Mouse (Mus musculus): ENCODE measurements around the gene Gm20388. TPM values are rescaled to one million over a fixed set of nuclear protein-coding genes. Genes with fewer than 3 reads are reported as not detected.

Gm20388 gene
- polyA plus RNA-seq, 1 experiment from 2014 or later: not detected

DNA sequence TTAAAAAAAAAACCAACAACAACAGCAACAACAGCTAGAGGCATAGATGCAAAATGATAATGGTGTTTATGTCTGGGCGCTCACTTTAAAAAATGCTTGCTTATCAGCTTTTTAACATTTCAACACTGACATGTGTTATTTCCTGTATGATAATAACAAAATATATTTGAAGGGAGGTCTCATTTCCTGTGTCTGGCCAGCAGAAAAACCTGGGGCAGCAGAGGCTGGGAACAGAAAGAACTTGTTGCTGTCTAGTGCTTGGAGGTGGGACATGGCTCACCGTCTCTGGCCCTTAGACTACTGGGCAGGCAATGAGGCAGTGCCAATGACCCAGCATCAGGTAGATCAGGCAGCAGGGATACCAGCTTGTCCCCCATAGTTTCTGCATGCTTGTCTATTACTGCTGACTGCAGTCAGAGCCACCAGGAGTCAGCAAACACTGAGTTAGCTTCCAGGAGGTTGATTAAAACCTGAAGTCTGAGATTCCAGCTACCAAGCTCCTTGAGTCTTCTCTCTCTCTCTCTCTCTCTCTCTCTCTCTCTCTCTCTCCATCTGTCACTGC, 3203.3 kb downstream of the Gm20388 start:
- peak overlapping the region; percentile 51; the same call in 1 of the 2 replicates for H3K27ac ChIP-seq
- 16% methylated on average over 2 of the region's 2 CpGs for WGBS (ENCODE audit: insufficient replicate concordance)
- H3K9me3 ChIP-seq (replicated peaks): no peaks in the 10 kb centered on the region
- no peak overlapping the region for H3K4me3 ChIP-seq
- H3K4me1 ChIP-seq: peaks cover 57% of the 10 kb centered on the region
- no peak for ATAC-seq
- H3K9ac ChIP-seq: 0 out of 2 replicates have a peak overlapping the region, but pooled peaks have one; percentile 12
- H3K4me2 ChIP-seq: no peak overlapping the region
- peaks cover 36% of the 10 kb centered on the region for H3K27me3 ChIP-seq (replicated peaks)
- H3K36me3 ChIP-seq: no peaks in the 10 kb centered on the region

DNA sequence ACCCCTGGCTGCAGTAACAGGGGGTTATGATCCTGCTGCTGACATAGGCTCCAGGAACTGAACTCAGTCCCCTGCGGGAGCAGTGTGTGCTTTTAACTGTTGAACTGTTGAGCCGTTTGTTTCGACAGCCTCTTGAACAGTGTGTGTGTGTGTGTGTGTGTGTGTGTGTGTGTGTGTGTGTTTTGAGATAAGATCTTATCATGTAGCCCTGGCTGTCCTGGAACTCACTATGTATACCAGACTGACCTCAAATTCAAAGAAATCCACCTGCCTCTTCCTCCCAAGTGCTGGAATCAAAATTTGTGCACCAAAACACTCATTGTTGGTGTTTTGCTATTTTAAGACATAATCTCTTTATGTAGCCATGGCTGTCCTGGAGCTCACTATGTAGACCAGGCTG, 3204.0 kb downstream of the Gm20388 start:
- Histone ChIP-seq H3K4me3 (no peak overlapping the region), H3K36me3 (no peaks in the 10 kb centered on the region), H3K9ac (0 out of 2 replicates have a peak overlapping the region, but pooled peaks have one; percentile 12), H3K4me2 (no peak overlapping the region), H3K27me3 (replicated peaks) (peaks cover 42% of the 10 kb centered on the region), H3K27ac (peak overlapping the region; percentile 51; the same call in 1 of the 2 replicates), H3K4me1 (peaks cover 62% of the 10 kb centered on the region), H3K9me3 (replicated peaks) (no peaks in the 10 kb centered on the region)
- ATAC-seq: no peak
- 8% methylated on average over 3 of the region's 3 CpGs for WGBS (ENCODE audit: insufficient replicate concordance)

DNA sequence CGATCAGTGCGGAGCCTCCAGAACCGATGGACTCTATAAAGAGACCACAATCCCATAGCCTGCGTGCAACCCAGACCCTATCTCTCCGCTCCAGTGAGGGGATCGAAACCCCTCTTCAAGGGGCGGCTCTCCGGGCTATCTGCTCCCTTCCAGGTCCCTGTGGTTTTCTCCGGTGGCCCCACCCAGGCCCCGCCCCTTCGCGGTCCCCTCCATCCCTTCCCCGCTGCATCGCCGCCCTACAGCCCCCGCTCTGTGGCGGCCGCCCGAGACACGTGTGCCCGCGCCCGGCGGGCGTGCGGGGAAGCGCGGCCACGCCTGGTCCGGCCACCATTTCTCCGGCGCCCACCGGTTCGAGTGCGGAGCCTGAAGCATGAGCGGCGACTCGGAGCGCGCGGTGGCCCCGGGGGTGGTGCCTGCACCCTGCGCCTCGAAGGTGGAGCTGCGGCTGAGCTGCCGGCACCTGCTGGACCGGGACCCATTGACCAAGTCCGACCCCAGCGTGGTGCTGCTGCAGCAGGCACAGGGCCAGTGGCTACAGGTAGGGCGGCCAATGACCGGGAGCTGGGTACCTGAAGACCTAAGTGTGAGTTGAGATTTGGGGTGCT, 3206.6 kb downstream of the Gm20388 start, which contains the start of gene Cpne7:
Gene Cpne7, plus strand, starts transcription at position 248 of the 605 bp plus-strand sequence.
- peaks cover 50% of the 10 kb centered on the region for H3K27me3 ChIP-seq (replicated peaks)
- WGBS (ENCODE audit: insufficient replicate concordance): 1% methylated on average over 51 of the region's 51 CpGs

DNA sequence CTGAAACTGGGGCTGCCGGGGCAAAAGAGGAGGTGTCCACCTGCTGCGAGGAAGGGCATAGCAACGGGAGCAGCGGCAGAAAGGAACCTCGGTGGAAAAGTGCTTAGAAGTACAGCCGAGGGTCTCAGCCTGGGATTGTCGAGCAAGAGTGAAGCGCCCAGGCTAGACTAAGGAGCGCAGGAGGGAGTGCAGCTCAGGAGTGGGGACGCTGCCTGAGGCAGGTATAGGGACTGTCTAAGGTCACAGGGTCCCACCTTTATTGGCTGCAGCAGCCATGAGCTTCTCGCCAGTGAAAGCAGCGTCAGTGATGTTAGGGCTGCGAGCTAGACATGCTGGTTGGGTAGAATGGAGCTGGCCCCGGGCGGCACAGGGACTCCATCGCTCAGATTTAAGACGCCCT, 3207.1 kb downstream of the Gm20388 start:
- peaks cover 55% of the 10 kb centered on the region for H3K27me3 ChIP-seq (replicated peaks)
- H3K36me3 ChIP-seq: no peaks in the 10 kb centered on the region
- H3K4me1 ChIP-seq: peaks cover 55% of the 10 kb centered on the region
- peak overlapping the region; percentile 64 for H3K4me3 ChIP-seq
- peak overlapping the region; percentile 60 for H3K9ac ChIP-seq
- H3K4me2 ChIP-seq: peak overlapping the region; percentile 98
- WGBS (ENCODE audit: insufficient replicate concordance): 3% methylated on average over 17 of the region's 17 CpGs
- H3K9me3 ChIP-seq (replicated peaks): no peaks in the 10 kb centered on the region
- H3K27ac ChIP-seq: no peak overlapping the region
- no peak for ATAC-seq

More for the DNA sequence above, 3206.6 kb downstream of the Gm20388 start, which contains the start of gene Cpne7:
- Histone ChIP-seq H3K4me1 (peaks cover 55% of the 10 kb centered on the region), H3K36me3 (no peaks in the 10 kb centered on the region), H3K9me3 (replicated peaks) (no peaks in the 10 kb centered on the region), H3K4me2 (peak within 1 kb of the TSS; percentile 98), H3K27ac (no peak within 1 kb of the TSS), H3K4me3 (peak within 1 kb of the TSS; percentile 64), H3K9ac (peak within 1 kb of the TSS; percentile 60)
- peak; percentile 77 for ATAC-seq

DNA sequence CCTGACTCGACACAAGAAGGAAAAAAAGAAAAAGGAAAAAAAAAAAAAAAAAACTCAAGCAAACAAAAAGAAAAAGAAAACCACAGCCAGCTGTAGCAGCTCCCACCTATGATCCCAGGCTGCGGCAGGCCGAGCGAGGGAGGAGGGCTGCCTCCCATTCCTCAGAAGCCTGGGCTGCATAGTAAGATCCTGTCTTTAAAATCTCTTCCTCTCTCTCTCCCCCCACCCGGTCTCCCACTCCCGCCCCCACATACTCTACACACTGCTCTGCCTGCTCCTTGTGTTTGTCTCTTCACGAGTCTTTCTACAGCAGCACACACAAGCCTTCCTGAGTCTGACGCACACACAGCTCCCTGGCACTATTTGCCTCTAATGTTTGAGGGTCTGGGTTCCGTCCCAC, 3211.4 kb downstream of the Gm20388 start:
- no peaks in the 10 kb centered on the region for H3K36me3 ChIP-seq
- WGBS (ENCODE audit: insufficient replicate concordance): 56% methylated on average over 9 of the region's 9 CpGs
- H3K27me3 ChIP-seq (replicated peaks): peaks cover 76% of the 10 kb centered on the region
- H3K4me3 ChIP-seq: no peak overlapping the region
- ATAC-seq: no peak
- no peak overlapping the region for H3K27ac ChIP-seq
- H3K4me1 ChIP-seq: peaks cover 32% of the 10 kb centered on the region
- H3K4me2 ChIP-seq: no peak overlapping the region
- no peak overlapping the region for H3K9ac ChIP-seq
- H3K9me3 ChIP-seq (replicated peaks): no peaks in the 10 kb centered on the region

DNA sequence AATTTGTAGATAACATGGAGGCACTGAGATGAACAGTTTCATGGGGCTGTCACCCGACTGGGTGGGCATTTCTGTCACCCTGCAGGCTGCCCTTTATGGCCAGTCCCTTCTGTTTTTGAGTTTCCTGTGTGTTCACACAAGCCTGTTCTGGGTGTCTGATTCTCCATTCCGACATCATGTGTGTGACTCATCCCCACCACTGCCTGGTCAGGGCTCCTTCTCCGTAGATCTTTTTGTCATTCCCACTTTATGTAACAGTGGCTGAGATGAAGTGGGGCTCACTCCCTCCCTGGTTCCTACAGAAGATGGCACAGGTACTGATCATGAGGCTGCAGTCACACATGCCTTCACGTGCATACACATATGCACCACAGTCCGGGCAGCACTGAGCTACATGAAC, 3212.0 kb downstream of the Gm20388 start:
- no peak for ATAC-seq
- peaks cover 26% of the 10 kb centered on the region for H3K4me1 ChIP-seq
- H3K27me3 ChIP-seq (replicated peaks): peaks cover 76% of the 10 kb centered on the region
- no peak overlapping the region for H3K4me3 ChIP-seq
- no peaks in the 10 kb centered on the region for H3K9me3 ChIP-seq (replicated peaks)
- H3K36me3 ChIP-seq: no peaks in the 10 kb centered on the region
- H3K4me2 ChIP-seq: no peak overlapping the region
- WGBS (ENCODE audit: insufficient replicate concordance): 71% methylated on average over 5 of the region's 5 CpGs
- no peak overlapping the region for H3K27ac ChIP-seq
- no peak overlapping the region for H3K9ac ChIP-seq

DNA sequence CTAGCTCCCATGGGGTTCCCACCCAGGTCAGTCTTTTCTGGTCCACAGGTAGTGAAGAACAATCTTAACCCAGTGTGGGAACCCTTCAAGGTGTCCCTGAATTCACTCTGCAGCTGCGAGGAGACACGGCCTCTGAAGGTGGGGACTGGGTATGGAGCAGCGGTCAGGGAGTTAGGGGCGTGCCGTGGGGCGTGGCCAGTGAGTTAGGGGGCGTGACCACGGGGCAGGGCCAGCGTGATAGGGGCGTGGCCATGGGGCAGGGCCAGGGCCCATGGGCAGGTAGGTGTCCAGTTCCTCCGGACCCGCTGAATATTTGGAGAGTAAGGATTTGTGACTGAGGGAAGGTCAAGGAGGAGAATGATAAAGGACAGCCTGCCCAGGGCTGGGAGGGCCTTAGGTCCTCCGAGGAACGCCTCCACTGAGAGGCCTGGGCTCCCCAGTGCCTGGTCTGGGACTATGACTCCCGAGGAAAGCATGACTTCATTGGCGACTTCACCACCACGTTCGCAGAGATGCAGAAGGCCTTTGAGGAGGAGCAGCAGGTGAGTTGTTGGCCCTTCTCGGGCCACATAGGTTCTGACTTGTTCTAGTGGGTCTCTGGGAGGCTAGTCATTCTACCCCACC, 3215.7 kb downstream of the Gm20388 start:
- Histone ChIP-seq H3K4me3 (0 out of 2 replicates have a peak overlapping the region, but pooled peaks have one; percentile 3), H3K27me3 (replicated peaks) (peaks cover 85% of the 10 kb centered on the region), H3K9ac (no peak overlapping the region), H3K9me3 (replicated peaks) (no peaks in the 10 kb centered on the region), H3K27ac (no peak overlapping the region), H3K4me2 (peak overlapping the region; percentile 36), H3K4me1 (peaks cover 9% of the 10 kb centered on the region), H3K36me3 (no peaks in the 10 kb centered on the region)
- 11% methylated on average over 19 of the region's 19 CpGs for whole genome bisulfite sequencing (ENCODE audit: insufficient replicate concordance)
- peak; percentile 74 for ATAC-seq

DNA sequence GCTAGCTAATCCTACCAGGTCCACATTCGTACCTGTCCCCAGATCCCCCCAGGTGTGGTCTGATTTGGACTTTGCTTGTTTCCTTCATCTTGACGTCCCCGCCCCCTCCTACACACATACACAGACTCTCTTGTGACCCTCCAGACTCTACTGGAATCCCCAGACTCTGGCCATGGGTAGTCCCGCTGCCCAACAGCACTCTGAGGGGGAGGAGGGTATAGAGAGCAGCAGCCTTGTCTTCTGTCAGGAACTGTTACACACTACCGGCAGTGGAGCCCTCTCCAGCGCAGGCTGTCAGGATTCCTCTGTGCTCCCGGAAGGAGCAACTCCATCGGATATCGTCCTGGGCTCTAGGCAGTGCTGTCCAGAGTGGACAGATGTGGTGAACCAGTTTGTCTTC, 3220.4 kb downstream of the Gm20388 start:
- peaks cover 7% of the 10 kb centered on the region for H3K4me1 ChIP-seq
- H3K4me3 ChIP-seq: no peak overlapping the region
- H3K4me2 ChIP-seq: no peak overlapping the region
- no peaks in the 10 kb centered on the region; the same call in 1 of the 2 replicates for H3K36me3 ChIP-seq
- peaks cover 63% of the 10 kb centered on the region for H3K27me3 ChIP-seq (replicated peaks)
- peaks cover 4% of the 10 kb centered on the region; the same call in 1 of the 2 replicates for H3K9me3 ChIP-seq (replicated peaks)
- no peak overlapping the region for H3K9ac ChIP-seq
- H3K27ac ChIP-seq: no peak overlapping the region
- WGBS (ENCODE audit: insufficient replicate concordance): 48% methylated on average over 9 of the region's 9 CpGs
- no peak for ATAC-seq

DNA sequence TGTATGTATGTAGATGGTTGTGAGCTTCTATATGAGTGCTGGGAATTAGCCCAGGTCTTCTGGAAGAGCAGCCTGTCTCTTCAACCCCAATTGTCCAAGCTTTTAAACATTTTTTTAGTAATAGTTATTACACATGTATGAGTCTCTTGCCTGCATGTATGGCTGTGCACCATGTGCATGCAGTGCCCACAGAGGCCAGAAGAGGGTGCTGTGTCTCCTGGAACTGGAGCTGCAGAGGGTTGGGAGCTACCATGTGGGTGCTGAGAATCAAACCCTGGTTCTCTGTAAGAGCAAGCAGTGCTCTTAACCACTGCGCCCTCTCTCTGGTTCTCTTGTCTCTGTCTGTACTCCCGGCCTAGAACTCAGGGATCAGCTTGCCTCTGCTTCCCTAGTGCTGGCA, 3222.3 kb downstream of the Gm20388 start:
- peaks cover 49% of the 10 kb centered on the region for H3K27me3 ChIP-seq (replicated peaks)
- no peak overlapping the region for H3K4me3 ChIP-seq
- WGBS (ENCODE audit: insufficient replicate concordance): 87% methylated on average over 2 of the region's 2 CpGs
- no peak for ATAC-seq
- H3K27ac ChIP-seq: no peak overlapping the region
- no peak overlapping the region for H3K9ac ChIP-seq
- no peaks in the 10 kb centered on the region; the same call in 1 of the 2 replicates for H3K36me3 ChIP-seq
- H3K4me1 ChIP-seq: no peaks in the 10 kb centered on the region
- peaks cover 4% of the 10 kb centered on the region; the same call in 1 of the 2 replicates for H3K9me3 ChIP-seq (replicated peaks)
- no peak overlapping the region for H3K4me2 ChIP-seq

DNA sequence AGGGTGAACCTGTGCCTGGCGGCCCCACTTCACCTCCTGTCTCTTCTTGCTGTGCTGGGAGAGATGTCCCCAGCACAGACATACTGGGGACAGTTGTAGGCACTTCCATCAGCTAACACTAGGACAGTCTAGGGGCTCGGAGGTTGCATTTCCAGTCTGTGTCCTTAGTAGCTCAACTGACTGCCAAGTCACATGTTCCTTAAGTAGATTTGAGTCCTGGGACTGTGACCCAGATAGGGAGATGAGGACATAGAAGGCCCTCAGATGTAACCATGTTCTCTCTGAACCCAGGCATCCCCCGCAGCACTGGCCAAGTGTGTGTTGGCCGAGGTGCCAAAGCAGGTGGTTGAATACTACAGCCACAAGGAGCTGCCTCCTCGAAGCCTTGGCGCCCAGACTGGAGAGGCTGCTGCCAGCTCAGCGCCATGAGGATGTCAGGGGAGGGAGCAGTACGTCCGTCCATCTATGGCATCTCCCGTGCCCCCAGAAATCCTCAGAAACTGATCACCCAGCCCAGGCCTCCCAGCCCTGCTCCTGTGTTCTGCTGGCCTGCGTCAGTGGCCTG, 3223.6 kb downstream of the Gm20388 start:
- H3K4me1 ChIP-seq: no peaks in the 10 kb centered on the region
- H3K36me3 ChIP-seq: no peaks in the 10 kb centered on the region; the same call in 1 of the 2 replicates
- peaks cover 4% of the 10 kb centered on the region; the same call in 1 of the 2 replicates for H3K9me3 ChIP-seq (replicated peaks)
- no peak overlapping the region for H3K9ac ChIP-seq
- no peak for ATAC-seq
- peaks cover 37% of the 10 kb centered on the region for H3K27me3 ChIP-seq (replicated peaks)
- no peak overlapping the region for H3K4me3 ChIP-seq
- 68% methylated on average over 11 of the region's 11 CpGs for WGBS (ENCODE audit: insufficient replicate concordance)
- no peak overlapping the region for H3K4me2 ChIP-seq
- no peak overlapping the region for H3K27ac ChIP-seq

DNA sequence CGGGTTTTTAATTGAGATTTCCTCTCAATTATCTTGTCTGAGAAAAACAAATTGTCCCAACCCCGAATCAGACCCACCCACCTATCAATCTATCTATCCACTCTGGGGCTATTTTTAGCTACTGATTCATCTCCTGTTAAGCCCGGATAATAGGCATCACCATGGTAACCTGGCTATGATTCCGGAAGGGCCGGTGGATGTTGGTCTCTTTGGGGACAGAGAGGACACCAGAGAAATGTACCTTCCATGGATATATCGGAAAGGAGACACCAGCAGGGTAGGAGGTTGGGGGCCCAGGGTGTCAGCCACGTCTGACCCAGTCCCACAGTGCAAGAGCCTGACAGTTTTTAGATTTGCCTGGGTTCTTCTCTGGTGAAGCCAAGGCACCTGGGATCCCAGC, 3224.8 kb downstream of the Gm20388 start:
- Histone ChIP-seq H3K4me1 (peaks cover 4% of the 10 kb centered on the region; the same call in 1 of the 2 replicates), H3K36me3 (no peaks in the 10 kb centered on the region; the same call in 1 of the 2 replicates), H3K9me3 (replicated peaks) (peaks cover 4% of the 10 kb centered on the region; the same call in 1 of the 2 replicates), H3K9ac (no peak overlapping the region), H3K27ac (no peak overlapping the region), H3K27me3 (replicated peaks) (peaks cover 25% of the 10 kb centered on the region), H3K4me2 (no peak overlapping the region), H3K4me3 (no peak overlapping the region)
- no peak for ATAC-seq
- WGBS (ENCODE audit: insufficient replicate concordance): 41% methylated on average over 7 of the region's 7 CpGs

Data from liver, embryonic 12.5 days (tissue).